Mouse (Mus musculus): ENCODE measurements around the gene Lhfpl5. TPM values are rescaled to one million over a fixed set of nuclear protein-coding genes. Genes with fewer than 3 reads are reported as not detected.
A peak's percentile ranks its signal among the peaks of the same experiment; 100 is the strongest.
"Not testable (repeated sequence)": the region's sequence is repeated elsewhere in the genome, so short reads cannot be mapped to it uniquely, and the experiment has no call there.

The Lhfpl5 gene
- total RNA-seq, 2 experiments from 2014 or later, result not detected

DNA sequence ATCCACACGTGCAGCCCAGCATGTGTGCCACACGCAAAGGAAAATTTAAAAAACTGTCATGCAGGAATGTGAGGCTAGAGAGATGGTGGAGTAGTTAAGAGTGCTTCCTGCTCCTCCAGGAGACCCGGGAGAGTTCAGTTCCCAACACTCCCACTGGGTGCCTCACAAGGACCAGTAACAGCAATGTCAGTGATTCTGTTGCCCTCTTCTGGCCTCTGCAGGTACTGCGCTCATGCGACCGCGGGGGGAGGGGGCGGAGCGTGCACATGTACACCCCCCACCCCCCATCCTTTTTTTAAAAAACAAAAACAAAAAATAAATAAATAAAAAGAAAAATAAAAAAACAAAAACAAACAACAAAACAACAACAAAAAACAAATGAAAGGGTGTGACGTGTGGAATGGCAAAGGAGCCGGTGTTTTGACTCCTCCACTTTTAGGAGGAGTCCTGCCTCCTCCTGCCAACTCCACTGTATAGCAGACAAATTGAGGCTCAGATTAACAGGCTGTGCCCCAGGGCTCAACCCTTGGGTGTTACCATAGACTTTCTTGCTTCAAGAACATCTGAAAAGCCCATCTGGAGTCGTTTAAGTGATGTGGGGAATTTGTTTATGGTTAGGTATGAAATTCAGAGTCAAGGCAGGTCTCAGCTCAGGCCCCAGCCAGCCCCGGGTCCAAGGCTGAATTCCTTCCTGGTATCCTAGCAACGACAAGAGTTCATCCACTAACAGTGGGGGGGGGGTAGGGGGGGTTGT is 22.2 kb upstream of the Lhfpl5 start:
- Histone ChIP-seq H3K27ac (no peak overlapping the region), H3K4me3 (no peak overlapping the region)
- peak; percentile 70 for DNase-seq
- intact Hi-C loops (cut with DNase I), result loop anchor here (10.0 kb wide), 1 partner anchor 348 kb away; the partner anchor contains the start of gene Def6
- TF ChIP-seq CTCF (IDR thresholded peaks at IDR 0.05), result peak; percentile 94

DNA sequence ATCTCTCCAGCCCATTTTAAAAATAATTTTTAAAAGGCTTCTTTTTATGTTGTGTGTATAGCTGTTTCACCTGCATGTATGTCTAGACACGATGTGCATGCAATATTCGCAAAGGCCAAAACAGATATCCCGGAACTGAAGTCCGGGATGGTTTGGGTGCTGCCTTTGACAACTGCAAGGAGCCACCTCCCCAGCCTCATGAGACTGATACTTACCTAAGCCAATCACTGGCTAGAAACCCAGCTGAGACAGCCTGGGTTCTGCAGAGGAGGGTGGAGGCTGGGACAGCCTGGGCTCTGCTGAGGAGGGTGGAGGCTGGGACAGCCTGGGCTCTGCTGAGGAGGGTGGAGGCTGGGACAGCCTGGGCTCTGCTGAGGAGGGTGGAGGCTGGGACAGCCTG is 21.4 kb upstream of the Lhfpl5 start:
- DNase-seq, H3K27ac ChIP-seq, H3K4me3 ChIP-seq: not testable (repeated sequence)
- intact Hi-C loops (cut with DNase I), result loop anchor here (10.0 kb wide), 1 partner anchor 349 kb away; the partner anchor contains the start of gene Def6

GRCm38 (mm10) chr17:28556635-28557396 is 18.6 kb upstream of the Lhfpl5 start:
- DNase-seq, result no peak
- no peak overlapping the region for H3K27ac ChIP-seq
- no peak for TF ChIP-seq CTCF (IDR thresholded peaks at IDR 0.05)
- H3K4me3 ChIP-seq, result no peak overlapping the region
- intact Hi-C loops (cut with DNase I), result loop anchor here (10.0 kb wide), 1 partner anchor 352 kb away; the partner anchor contains the start of gene Def6

DNA sequence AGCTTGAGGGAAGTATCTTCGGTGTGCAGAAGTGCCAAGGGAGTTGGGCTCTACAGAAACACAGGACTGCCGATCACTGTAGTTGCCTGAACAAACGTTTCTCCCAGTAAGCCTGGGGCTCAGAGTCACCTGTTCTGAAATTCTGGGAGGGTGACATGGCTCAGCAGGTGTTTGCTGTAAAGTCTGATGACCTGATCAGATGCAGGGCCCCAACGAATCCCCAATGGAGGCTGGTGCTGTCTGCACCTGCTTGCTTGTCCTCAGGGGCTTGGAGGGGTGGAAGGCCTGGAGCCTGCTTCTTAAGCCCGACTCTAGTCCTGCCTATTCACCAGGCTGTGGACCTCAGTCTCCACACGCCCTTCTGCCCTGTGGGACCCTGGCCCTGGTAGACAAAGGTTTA is 17.7 kb upstream of the Lhfpl5 start:
- DNase-seq, result no peak
- intact Hi-C loops (cut with DNase I), result loop anchor here (10.0 kb wide), 1 partner anchor 353 kb away; the partner anchor contains the start of gene Def6
- no peak for TF ChIP-seq CTCF (IDR thresholded peaks at IDR 0.05)
- Histone ChIP-seq H3K4me3 (no peak overlapping the region), H3K27ac (no peak overlapping the region)

DNA sequence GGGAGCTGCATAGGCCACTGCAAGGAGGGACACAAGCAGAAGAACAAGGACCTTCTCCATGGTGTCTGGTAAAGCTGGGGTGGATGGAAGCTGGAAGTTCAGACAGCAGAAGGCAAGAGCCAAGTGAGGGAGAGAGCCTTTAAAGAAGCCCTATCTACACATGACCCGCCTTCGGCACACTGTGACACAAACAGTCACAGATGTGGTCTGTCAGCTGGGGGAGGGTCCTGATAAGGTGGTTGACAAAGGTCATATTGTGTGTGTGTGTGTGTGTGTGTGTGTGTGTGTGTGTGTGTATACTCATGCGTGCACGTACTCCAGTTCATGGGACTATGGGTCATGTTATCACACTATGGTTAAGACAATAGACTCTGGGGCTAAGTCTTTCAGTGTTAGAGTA is 14.8 kb upstream of the Lhfpl5 start, which contains the start of gene Clps:
Clps (minus strand) TSS at position 169 of the 400 bp plus-strand sequence.
- no peak within 1 kb of the TSS for H3K27ac ChIP-seq
- intact Hi-C loops (cut with DNase I), result no loop called here
- no peak within 1 kb of the TSS for H3K4me3 ChIP-seq
- no peak for DNase-seq
- no peak for TF ChIP-seq CTCF (IDR thresholded peaks at IDR 0.05)

- Histone ChIP-seq H3K27ac (no peak overlapping the region), H3K4me3 (no peak overlapping the region)
- TF ChIP-seq CTCF (IDR thresholded peaks at IDR 0.05), result no peak
- no peak for DNase-seq
- intact Hi-C loops (cut with DNase I), result no loop called here
These were observed 13.8 kb upstream of the Lhfpl5 start for GRCm38 (mm10) chr17:28561613-28562012.

GRCm38 (mm10) chr17:28565181-28565580 is 10.3 kb upstream of the Lhfpl5 start:
- intact Hi-C loops (cut with DNase I), result no loop called here
- no peak for DNase-seq
- no peak overlapping the region for H3K27ac ChIP-seq
- TF ChIP-seq CTCF (IDR thresholded peaks at IDR 0.05), result no peak
- H3K4me3 ChIP-seq, result no peak overlapping the region

- H3K27ac ChIP-seq, result no peak overlapping the region
- DNase-seq, result no peak
- intact Hi-C loops (cut with DNase I), result no loop called here
- no peak for TF ChIP-seq CTCF (IDR thresholded peaks at IDR 0.05)
- H3K4me3 ChIP-seq, result no peak overlapping the region
These were observed 7.9 kb upstream of the Lhfpl5 start for GRCm38 (mm10) chr17:28567541-28567940.

- TF ChIP-seq CTCF (IDR thresholded peaks at IDR 0.05), result no peak
- Histone ChIP-seq H3K4me3 (no peak overlapping the region), H3K27ac (no peak overlapping the region)
- intact Hi-C loops (cut with DNase I), result no loop called here
- DNase-seq, result no peak
These were observed 3.6 kb upstream of the Lhfpl5 start for GRCm38 (mm10) chr17:28571868-28572267.

- H3K27ac ChIP-seq, result no peak overlapping the region
- no peak for TF ChIP-seq CTCF (IDR thresholded peaks at IDR 0.05)
- intact Hi-C loops (cut with DNase I), result no loop called here
- no peak overlapping the region for H3K4me3 ChIP-seq
- DNase-seq, result no peak
These were observed 2.9 kb upstream of the Lhfpl5 start for GRCm38 (mm10) chr17:28572521-28572920.

- Histone ChIP-seq H3K4me3 (no peak overlapping the region), H3K27ac (no peak overlapping the region)
- no peak for TF ChIP-seq CTCF (IDR thresholded peaks at IDR 0.05)
- intact Hi-C loops (cut with DNase I), result no loop called here
- DNase-seq, result no peak
These were observed 2.5 kb upstream of the Lhfpl5 start for GRCm38 (mm10) chr17:28572941-28573340.

DNA sequence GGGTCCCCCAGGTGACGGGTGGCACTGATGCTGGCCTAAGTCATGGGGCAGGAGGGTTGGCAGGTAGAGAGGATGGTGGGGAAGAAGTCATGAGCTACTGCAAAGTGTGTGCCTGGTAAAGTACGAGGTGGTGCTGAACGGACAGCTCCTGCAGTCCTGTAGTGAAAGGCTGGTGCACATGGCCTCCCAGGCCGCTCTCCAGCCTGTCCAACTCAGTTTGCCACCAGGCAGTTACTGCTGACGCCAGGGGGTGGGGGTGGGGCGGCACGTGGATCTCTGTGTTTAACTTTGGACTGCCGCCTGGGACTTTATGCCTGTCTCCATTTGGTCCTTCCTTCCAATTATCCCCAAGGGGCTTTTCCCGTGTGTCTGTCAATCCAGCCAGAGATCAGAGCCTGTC is 5.0 kb downstream of the Lhfpl5 start:
- DNase-seq, result peak; percentile 63
- intact Hi-C loops (cut with DNase I), result no loop called here
- TF ChIP-seq CTCF (IDR thresholded peaks at IDR 0.05), result no peak
- no peak overlapping the region for H3K27ac ChIP-seq
- H3K4me3 ChIP-seq, result no peak overlapping the region

- Histone ChIP-seq H3K27ac (no peak overlapping the region), H3K4me3 (no peak overlapping the region)
- TF ChIP-seq CTCF (IDR thresholded peaks at IDR 0.05), result no peak
- intact Hi-C loops (cut with DNase I), result no loop called here
- DNase-seq, result no peak
These were observed 5.6 kb downstream of the Lhfpl5 start for GRCm38 (mm10) chr17:28581056-28581455.

Data from gastrocnemius, adult 2 months (tissue).